ENCODE assay signal across 18 mouse cellular contexts in the genomic region with DNA sequence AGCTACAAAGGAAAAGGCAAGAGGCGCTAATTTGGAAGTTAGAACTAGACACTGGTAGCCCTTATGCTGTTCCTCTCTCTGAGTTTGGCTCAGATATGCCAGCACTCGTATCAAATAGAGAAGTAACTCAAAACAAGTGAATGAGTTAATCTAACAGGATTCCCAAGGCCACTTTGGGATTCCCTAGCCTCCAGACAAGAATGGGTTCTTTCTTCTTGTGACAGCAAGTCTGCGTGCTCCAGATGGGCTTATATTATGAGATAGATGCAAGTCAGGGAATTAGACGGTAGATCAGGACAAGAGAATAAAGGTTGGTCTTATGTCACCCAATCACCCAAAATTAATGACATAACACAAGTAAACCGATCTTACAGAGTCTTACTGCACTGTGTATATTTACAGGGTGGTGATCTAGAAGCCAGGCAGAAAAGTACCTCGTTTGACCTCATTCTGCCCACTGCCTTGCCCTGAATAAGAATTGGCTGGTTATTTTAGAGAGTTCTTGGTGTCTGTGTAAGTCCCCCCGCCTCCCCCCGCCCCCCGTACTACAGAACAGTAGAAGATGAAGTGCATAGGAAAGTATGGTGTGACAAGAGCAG.
DNase-seq lines count a peak whose midpoint lies in the region; ATAC-seq and TF ChIP-seq lines count a peak whose summit lies in the region.
"Had no signal": no experiment of that assay in that cellular context is flagged by ENCODE, and none has a peak within 500 bp of the region (broad histone marks: within the 10 kb centered on the region; RNA-seq: fewer than 3 reads in every experiment).

No protein-coding gene starts in this region.

- DNase-seq in hindbrain, postnatal 0 days (ENCODE audit: low spot score) = no peak
- DNase-seq in embryonic facial prominence, embryonic 14.5 days (ENCODE audit: low spot score) = no peak
- no peak for DNase-seq in adipocyte (ENCODE audit: low spot score)
- no peak for DNase-seq in embryo, embryonic 10.5 days (ENCODE audit: low spot score)
- DNase-seq: adrenal gland, adult 8-10 months; gastrocnemius, postnatal 25 days; heart, postnatal 4 days; kidney, postnatal 36 days; lung, postnatal 4 days; spleen, adult 18-20 months; thymus, adult 2 months had no signal

- no peak overlapping the region for H3K9ac ChIP-seq in hindbrain, postnatal 0 days (replicated peaks; ENCODE audit: low read length)
- no peak overlapping the region for H3K9ac ChIP-seq in hindbrain, embryonic 16.5 days (ENCODE audit: low read depth, low read length)
- no peak overlapping the region for H3K9ac ChIP-seq in embryonic facial prominence, embryonic 14.5 days (ENCODE audit: low read depth, low read length)
- H3K9ac ChIP-seq: heart, embryonic 15.5 days; liver, embryonic 14.5 days; lung, embryonic 15.5 days had no signal

- H3K36me3 ChIP-seq in hindbrain, postnatal 0 days (ENCODE audit: insufficient read depth, low read length) = no peaks in the 10 kb centered on the region
- no peaks in the 10 kb centered on the region for H3K36me3 ChIP-seq in hindbrain, embryonic 16.5 days (ENCODE audit: control insufficient read depth, insufficient read depth, low read length)
- H3K36me3 ChIP-seq in embryonic facial prominence, embryonic 14.5 days (ENCODE audit: control insufficient read depth, insufficient read depth, low read length) = no peaks in the 10 kb centered on the region
- H3K36me3 ChIP-seq: heart, embryonic 15.5 days; lung, embryonic 15.5 days; midbrain, embryonic 10.5 days had no signal

- no peaks in the 10 kb centered on the region for H3K27me3 ChIP-seq in hindbrain, postnatal 0 days (ENCODE audit: insufficient read depth, low read length)
- no peaks in the 10 kb centered on the region for H3K27me3 ChIP-seq in hindbrain, embryonic 16.5 days (replicated peaks; ENCODE audit: control insufficient read depth, insufficient read depth, low read length)
- no peaks in the 10 kb centered on the region; the same call in 1 of the 2 replicates for H3K27me3 ChIP-seq in embryonic facial prominence, embryonic 14.5 days (replicated peaks; ENCODE audit: control insufficient read depth, insufficient read depth, low read length)
- H3K27me3 ChIP-seq: heart, embryonic 15.5 days; lung, embryonic 15.5 days had no signal

- no peak for TF ChIP-seq CTCF in hindbrain, postnatal 0 days (IDR thresholded peaks at IDR 0.05; ENCODE audit: low read depth)

- H3K9me3 ChIP-seq in hindbrain, postnatal 0 days (ENCODE audit: low read length) = no peaks in the 10 kb centered on the region
- no peaks in the 10 kb centered on the region for H3K9me3 ChIP-seq in hindbrain, embryonic 16.5 days (ENCODE audit: control insufficient read depth, low read length)
- no peaks in the 10 kb centered on the region for H3K9me3 ChIP-seq in embryonic facial prominence, embryonic 14.5 days (ENCODE audit: control insufficient read depth, low read length)
- H3K9me3 ChIP-seq: heart, embryonic 15.5 days; lung, embryonic 15.5 days; midbrain, embryonic 10.5 days had no signal

- no peak overlapping the region for H3K27ac ChIP-seq in hindbrain, postnatal 0 days
- no peak overlapping the region for H3K27ac ChIP-seq in hindbrain, embryonic 16.5 days (ENCODE audit: low read depth, low read length)
- H3K27ac ChIP-seq in embryonic facial prominence, embryonic 14.5 days (replicated peaks; ENCODE audit: low read depth, low read length) = 0 out of 2 replicates have a peak overlapping the region, but pooled peaks have one; percentile 2
- H3K27ac ChIP-seq: heart, embryonic 15.5 days; liver, embryonic 14.5 days; lung, embryonic 15.5 days; midbrain, embryonic 10.5 days had no signal

- H3K4me2 ChIP-seq in hindbrain, postnatal 0 days (ENCODE audit: low read depth, low read length) = no peak overlapping the region
- H3K4me2 ChIP-seq in hindbrain, embryonic 16.5 days (ENCODE audit: low read length) = no peak overlapping the region
- H3K4me2 ChIP-seq in embryonic facial prominence, embryonic 14.5 days (ENCODE audit: low read depth, low read length) = no peak overlapping the region
- H3K4me2 ChIP-seq: heart, embryonic 15.5 days; lung, embryonic 15.5 days had no signal

- H3K4me3 ChIP-seq in hindbrain, postnatal 0 days (ENCODE audit: low read length) = no peak overlapping the region
- H3K4me3 ChIP-seq in hindbrain, embryonic 16.5 days (ENCODE audit: low read length) = no peak overlapping the region
- H3K4me3 ChIP-seq in embryonic facial prominence, embryonic 14.5 days (ENCODE audit: low read depth, low read length) = no peak overlapping the region
- H3K4me3 ChIP-seq: heart, embryonic 15.5 days; lung, embryonic 15.5 days; midbrain, embryonic 10.5 days had no signal

- H3K4me1 ChIP-seq in hindbrain, postnatal 0 days (ENCODE audit: insufficient read depth, low read length) = no peaks in the 10 kb centered on the region
- no peaks in the 10 kb centered on the region for H3K4me1 ChIP-seq in hindbrain, embryonic 16.5 days (ENCODE audit: control insufficient read depth, insufficient read depth, low read depth, low read length)
- H3K4me1 ChIP-seq in embryonic facial prominence, embryonic 14.5 days (ENCODE audit: control insufficient read depth, insufficient read depth, low read length) = peaks cover 15% of the 10 kb centered on the region
- H3K4me1 ChIP-seq: heart, embryonic 15.5 days had no signal

- ATAC-seq in hindbrain, postnatal 0 days = peak; percentile 25
- no peak for ATAC-seq in hindbrain, embryonic 16.5 days
- 0 out of 2 replicates have a peak, but pooled peaks have one; percentile 29 for ATAC-seq in common myeloid progenitor, adult 5-6 weeks (replicated peaks; ENCODE audit: low read depth, poor library complexity, severe bottlenecking)
- no peak for ATAC-seq in embryonic facial prominence, embryonic 14.5 days (ENCODE audit: low read depth)
- ATAC-seq in megakaryocyte progenitor cell, adult 5-6 weeks (replicated peaks; ENCODE audit: poor library complexity) = peak; percentile 31; the same call in 1 of the 2 replicates

- WGBS in hindbrain, postnatal 0 days = 63% methylated on average over 9 of the region's 9 CpGs
- 66% methylated on average over 9 of the region's 9 CpGs for WGBS in hindbrain, embryonic 16.5 days
- 64% methylated on average over 9 of the region's 9 CpGs for WGBS in embryonic facial prominence, embryonic 14.5 days

Comparison
In these comparisons a context has a peak if more than half of its experiments do, and no peak if none do; other contexts are left out.
1. ATAC-seq: peak in hindbrain, postnatal 0 days (single experiment), common myeloid progenitor, adult 5-6 weeks (single experiment) and megakaryocyte progenitor cell, adult 5-6 weeks (single experiment); none in hindbrain, embryonic 16.5 days (single experiment) and embryonic facial prominence, embryonic 14.5 days (single experiment).